Mouse (Mus musculus): ENCODE results near the gene Zbtb48.
A peak's percentile ranks its signal among the peaks of the same experiment; 100 is the strongest.
"Not testable (repeated sequence)": the region's sequence is repeated elsewhere in the genome, so short reads cannot be mapped to it uniquely, and the experiment has no call there.

The Zbtb48 gene

GRCm38 (mm10) chr4:152027524-152027923 is at the start of gene Zbtb48:
Gene Zbtb48 (minus strand): TSS chr4:152027671.
- DNase-seq, result peak; percentile 95 to 97

- DNase-seq, result no peak
Measured at GRCm38 (mm10) chr4:152077191-152077590, 49.7 kb upstream of the Zbtb48 start.

- DNase-seq, result no peak
Measured at GRCm38 (mm10) chr4:152074548-152074947, 47.1 kb upstream of the Zbtb48 start.

- DNase-seq, result no peak
Measured at GRCm38 (mm10) chr4:152073715-152074114, 46.2 kb upstream of the Zbtb48 start.

GRCm38 (mm10) chr4:152072655-152073054 is 45.2 kb upstream of the Zbtb48 start:
- DNase-seq, result no peak

- DNase-seq, result no peak
Measured at GRCm38 (mm10) chr4:152072121-152072601, 44.7 kb upstream of the Zbtb48 start, which contains the start of gene Plekhg5. Gene Plekhg5 (plus strand): TSS chr4:152072498.

GRCm38 (mm10) chr4:152070494-152071396 is 43.3 kb upstream of the Zbtb48 start:
- no peak for DNase-seq

- DNase-seq, result no peak
Measured at GRCm38 (mm10) chr4:152069245-152069644, 41.8 kb upstream of the Zbtb48 start.

GRCm38 (mm10) chr4:152068166-152068724 is 40.8 kb upstream of the Zbtb48 start:
- DNase-seq, result no peak

GRCm38 (mm10) chr4:152067280-152067679 is 39.8 kb upstream of the Zbtb48 start:
- DNase-seq, result no peak

- no peak for DNase-seq
Measured at GRCm38 (mm10) chr4:152062390-152063110, 35.1 kb upstream of the Zbtb48 start.

- no peak for DNase-seq
Measured at GRCm38 (mm10) chr4:152044609-152045008, 17.1 kb upstream of the Zbtb48 start.

GRCm38 (mm10) chr4:152043171-152043570 is 15.7 kb upstream of the Zbtb48 start:
- no peak for DNase-seq

GRCm38 (mm10) chr4:152041924-152042641 is 14.6 kb upstream of the Zbtb48 start:
- no peak for DNase-seq

- no peak for DNase-seq
Measured at GRCm38 (mm10) chr4:152039831-152040310, 12.4 kb upstream of the Zbtb48 start.

- DNase-seq, result peak; percentile 97
Measured at GRCm38 (mm10) chr4:152038985-152039830, 11.7 kb upstream of the Zbtb48 start, which contains the start of gene Nol9. Gene Nol9 (plus strand): TSS chr4:152039321.

- DNase-seq, result no peak
Measured at GRCm38 (mm10) chr4:152038225-152038984, 10.9 kb upstream of the Zbtb48 start, which contains the start of gene Tas1r1. Gene Tas1r1 (minus strand): TSS chr4:152038568.

- DNase-seq, result not testable (repeated sequence)
Measured at GRCm38 (mm10) chr4:152036464-152036863, 9.0 kb upstream of the Zbtb48 start.

- DNase-seq, result no peak
Measured at GRCm38 (mm10) chr4:152032922-152033321, 5.5 kb upstream of the Zbtb48 start.

- DNase-seq, result no peak
Measured at GRCm38 (mm10) chr4:152029997-152030396, 2.5 kb upstream of the Zbtb48 start.
